Mouse (Mus musculus): ENCODE measurements around the gene Hoxd8. TPM values are rescaled to one million over a fixed set of nuclear protein-coding genes. Genes with fewer than 3 reads are reported as not detected.

The Hoxd8 gene
- polyA plus RNA-seq (2014; fragmentation: Illumina TruSeq; extraction: RNeasy Lipid Tissue Mini Kit (QIAGEN cat#74804); ENCODE audit: low read depth, low replicate concordance), result 99.7 TPM

GRCm38 (mm10) chr2:74704393-74704998 lies at the start of gene Hoxd8:
Hoxd8 (plus strand) TSS chr2:74704615.

DNA sequence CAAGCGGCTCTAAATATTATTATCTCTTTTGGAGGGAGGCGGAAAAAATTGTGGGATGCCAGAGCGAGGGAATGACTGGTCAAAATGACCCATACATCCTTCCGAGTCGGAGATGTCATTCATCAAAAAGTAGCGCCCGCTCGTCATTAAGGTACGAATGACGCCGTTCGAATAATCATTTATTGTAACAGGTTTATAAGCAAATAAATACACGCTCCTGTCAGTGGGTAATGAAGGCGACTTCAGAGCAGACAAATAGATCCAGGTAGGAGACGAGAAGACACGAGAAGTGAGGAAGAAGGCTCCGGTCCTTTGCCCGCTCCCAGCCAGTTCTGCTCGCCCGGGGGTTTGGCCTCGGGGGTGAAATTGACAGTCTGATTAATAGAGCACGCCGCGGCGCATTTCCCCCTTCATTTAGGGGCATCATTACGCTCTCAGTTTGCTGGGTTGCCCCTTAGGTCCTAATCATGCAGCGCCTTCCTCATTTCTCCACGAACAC lies 44.9 kb upstream of the Hoxd8 start, which contains the start of gene Evx2:
Evx2 (minus strand) TSS at position 51 of the 499 bp plus-strand sequence.

DNA sequence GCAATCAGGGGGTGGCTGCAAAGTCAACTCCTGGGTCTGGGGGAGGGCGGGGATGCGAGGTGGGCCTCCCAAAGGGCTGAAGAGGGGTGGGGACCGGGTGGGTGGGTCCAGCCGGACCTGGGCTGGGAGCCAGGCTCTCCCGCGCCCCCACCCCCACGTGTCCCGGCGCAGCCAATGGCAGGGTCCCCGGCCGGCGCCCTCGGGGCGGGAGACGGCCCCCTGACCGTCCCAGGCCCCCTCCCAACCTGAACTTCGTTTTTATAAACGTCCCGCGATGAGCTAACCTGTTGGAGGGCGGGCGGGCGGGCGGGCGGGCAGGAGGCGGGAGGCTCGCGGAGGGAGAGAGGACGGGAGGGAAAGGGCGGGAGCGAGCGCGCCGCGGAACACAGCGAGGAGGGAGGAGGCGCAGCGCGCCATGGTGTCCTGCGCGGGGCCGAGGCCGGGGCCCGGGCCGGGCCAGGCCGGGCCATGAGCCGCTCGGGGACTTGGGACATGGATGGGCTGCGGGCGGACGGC lies 36.5 kb upstream of the Hoxd8 start, which contains the start of gene Hoxd13:
Hoxd13 (plus strand) TSS at position 469 of the 516 bp plus-strand sequence.

GRCm38 (mm10) chr2:74674881-74675665 lies 29.3 kb upstream of the Hoxd8 start, which contains the start of gene Hoxd12:
Hoxd12 (plus strand) TSS chr2:74675013.

GRCm38 (mm10) chr2:74678891-74679595 lies 25.4 kb upstream of the Hoxd8 start, which contains the start of gene Hoxd11:
Hoxd11 (plus strand) TSS chr2:74679557.

GRCm38 (mm10) chr2:74691022-74691951 lies 13.1 kb upstream of the Hoxd8 start, which contains the start of gene Hoxd10:
Hoxd10 (plus strand) TSS chr2:74691924.

DNA sequence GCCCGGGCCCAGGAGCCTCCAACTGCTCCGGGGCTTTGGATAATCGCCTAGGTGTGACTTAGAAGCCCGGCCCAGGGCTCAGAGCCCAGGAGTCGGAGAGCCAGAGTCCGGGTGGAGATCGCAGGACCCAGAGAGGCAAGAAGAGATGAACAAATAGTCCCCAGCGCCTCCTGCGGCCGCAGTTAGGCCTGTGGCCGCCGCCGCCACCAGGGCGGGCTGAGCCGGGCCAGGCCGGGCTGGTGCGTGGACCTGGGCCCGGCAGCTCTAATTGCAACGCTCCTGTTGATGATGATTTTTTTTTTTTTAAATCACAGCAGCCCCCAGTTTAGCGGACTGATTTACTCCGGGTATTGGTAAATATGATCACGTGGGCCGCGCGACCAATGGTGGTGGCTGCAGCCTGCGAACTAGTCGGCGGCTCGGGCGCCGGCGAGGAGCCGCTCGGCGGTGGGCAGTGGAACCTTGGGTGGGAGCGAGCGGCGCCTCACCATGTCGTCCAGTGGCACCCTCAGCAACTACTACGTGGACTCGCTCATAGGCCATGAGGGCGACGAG lies 6.8 kb upstream of the Hoxd8 start, which contains the start of gene Hoxd9:
Hoxd9 (plus strand) TSS at position 161 of the 555 bp plus-strand sequence.

GRCm38 (mm10) chr2:74711721-74712621 lies 7.6 kb downstream of the Hoxd8 start, which contains the start of the genes Hoxd3 and Hoxd4:
Hoxd3 (plus strand) TSS chr2:74711927.
Hoxd4 (plus strand) TSS chr2:74711929.

DNA sequence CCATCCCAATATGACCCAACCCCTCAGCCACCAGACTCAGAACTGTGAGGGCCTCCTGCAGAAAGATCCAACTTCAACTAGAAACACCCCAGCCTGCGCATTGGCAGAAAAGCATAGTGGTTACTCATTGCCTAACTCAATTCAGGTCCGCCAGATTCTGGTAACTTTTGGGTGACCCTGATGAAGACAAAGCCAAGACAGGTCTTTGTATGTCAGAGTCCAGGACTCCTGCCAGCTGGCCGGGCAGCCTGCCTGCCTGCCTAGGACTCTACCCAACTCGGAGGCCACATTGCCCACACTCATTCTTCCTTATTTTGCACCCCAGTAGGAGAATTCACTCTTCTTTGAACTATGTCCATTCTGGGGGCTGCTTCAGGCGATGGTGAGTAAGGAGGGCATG lies 22.1 kb downstream of the Hoxd8 start, which contains the start of gene Gm28230:
Gm28230 (plus strand) TSS at position 178 of the 400 bp plus-strand sequence.

Other genes with a start within 250 kb of the Hoxd8 start
- gene Lnpk, start 125.2 kb upstream of the Hoxd8 start, polyA plus RNA-seq (2014; fragmentation: Illumina TruSeq; extraction: RNeasy Lipid Tissue Mini Kit (QIAGEN cat#74804); ENCODE audit: low read depth, low replicate concordance), result 14.4 TPM
- not detected for gene Evx2, start 45.1 kb upstream of the Hoxd8 start, polyA plus RNA-seq (2014; fragmentation: Illumina TruSeq; extraction: RNeasy Lipid Tissue Mini Kit (QIAGEN cat#74804); ENCODE audit: low read depth, low replicate concordance)
- gene Hoxd13, start 36.3 kb upstream of the Hoxd8 start, polyA plus RNA-seq (2014; fragmentation: Illumina TruSeq; extraction: RNeasy Lipid Tissue Mini Kit (QIAGEN cat#74804); ENCODE audit: low read depth, low replicate concordance), result not detected
- not detected for gene Hoxd12, start 29.6 kb upstream of the Hoxd8 start, polyA plus RNA-seq (2014; fragmentation: Illumina TruSeq; extraction: RNeasy Lipid Tissue Mini Kit (QIAGEN cat#74804); ENCODE audit: low read depth, low replicate concordance)
- gene Hoxd11, start 25.1 kb upstream of the Hoxd8 start, polyA plus RNA-seq (2014; fragmentation: Illumina TruSeq; extraction: RNeasy Lipid Tissue Mini Kit (QIAGEN cat#74804); ENCODE audit: low read depth, low replicate concordance), result not detected
- 1.1 TPM for gene Hoxd10, start 12.7 kb upstream of the Hoxd8 start, polyA plus RNA-seq (2014; fragmentation: Illumina TruSeq; extraction: RNeasy Lipid Tissue Mini Kit (QIAGEN cat#74804); ENCODE audit: low read depth, low replicate concordance)
- gene Hoxd9, start 6.9 kb upstream of the Hoxd8 start, polyA plus RNA-seq (2014; fragmentation: Illumina TruSeq; extraction: RNeasy Lipid Tissue Mini Kit (QIAGEN cat#74804); ENCODE audit: low read depth, low replicate concordance), result 31.1 TPM
- 25.9 TPM for gene Hoxd3, start 7.3 kb downstream of the Hoxd8 start, polyA plus RNA-seq (2014; fragmentation: Illumina TruSeq; extraction: RNeasy Lipid Tissue Mini Kit (QIAGEN cat#74804); ENCODE audit: low read depth, low replicate concordance)
- gene Hoxd4, start 7.3 kb downstream of the Hoxd8 start, polyA plus RNA-seq (2014; fragmentation: Illumina TruSeq; extraction: RNeasy Lipid Tissue Mini Kit (QIAGEN cat#74804); ENCODE audit: low read depth, low replicate concordance), result 111 TPM
- 23.8 TPM for gene Gm28230, start 22.1 kb downstream of the Hoxd8 start, polyA plus RNA-seq (2014; fragmentation: Illumina TruSeq; extraction: RNeasy Lipid Tissue Mini Kit (QIAGEN cat#74804); ENCODE audit: low read depth, low replicate concordance)
- 0.32 TPM for gene Hoxd1, start 58.4 kb downstream of the Hoxd8 start, polyA plus RNA-seq (2014; fragmentation: Illumina TruSeq; extraction: RNeasy Lipid Tissue Mini Kit (QIAGEN cat#74804); ENCODE audit: low read depth, low replicate concordance)
- gene Mtx2, start 121.2 kb downstream of the Hoxd8 start, polyA plus RNA-seq (2014; fragmentation: Illumina TruSeq; extraction: RNeasy Lipid Tissue Mini Kit (QIAGEN cat#74804); ENCODE audit: low read depth, low replicate concordance), result 48.5 TPM